Mouse (Mus musculus) neural tube, embryonic 13.5 days (tissue): ENCODE data around the gene Hdac7. TPM values are rescaled to one million over a fixed set of nuclear protein-coding genes. Genes with fewer than 3 reads are reported as not detected.

Experiments used
- ATAC-seq: fragments of 200-750 bp; cut with Nextera tagmentation; 2 replicates; pipeline ENCODE4 v1.8.0; 2017; ENCODE audit warnings: low read depth, mild to moderate bottlenecking, moderate TSS enrichment, moderate library complexity
- H3K27ac ChIP-seq: fragments of 300-500 bp; sonication (generic); replicated peaks from 2 replicates; pipeline ENCODE4 v1.5.1; 2015; ENCODE audit warnings: moderate library complexity, mild to moderate bottlenecking, inconsistent platforms
- H3K27me3 ChIP-seq: fragments of 300-500 bp; sonication (generic); 2 replicates; pipeline ENCODE4 v1.6.1; 2015; ENCODE audit warnings: mild to moderate bottlenecking, inconsistent platforms
- H3K36me3 ChIP-seq: fragments of 300-500 bp; sonication (generic); 2 replicates; pipeline ENCODE4 v1.6.1; 2015; ENCODE audit warnings: mild to moderate bottlenecking, inconsistent platforms
- H3K4me1 ChIP-seq: fragments of 300-500 bp; sonication (generic); replicated peaks from 2 replicates; pipeline ENCODE4 v1.6.1; 2015; ENCODE audit warnings: inconsistent platforms
- H3K4me2 ChIP-seq: fragments of 300-500 bp; sonication (generic); 2 replicates; pipeline ENCODE4 v1.6.1; 2015; ENCODE audit warnings: inconsistent platforms, mild to moderate bottlenecking, moderate library complexity
- H3K4me3 ChIP-seq: fragments of 300-500 bp; sonication (generic); 2 replicates; pipeline ENCODE4 v1.5.1; 2015; ENCODE audit warnings: mild to moderate bottlenecking, inconsistent platforms
- H3K9ac ChIP-seq: fragments of 300-500 bp; sonication (generic); 2 replicates; pipeline ENCODE4 v1.6.1; 2015; ENCODE audit warnings: moderate library complexity, mild to moderate bottlenecking, inconsistent platforms
- H3K9me3 ChIP-seq: fragments of 300-500 bp; sonication (generic); 2 replicates; pipeline ENCODE4 v1.6.1; 2016; ENCODE audit warnings: inconsistent platforms
- WGBS: fragments of 180-500 bp; shearing (Covaris S2); methylation state at CpG from one replicate; pipeline ENCODE4 v1.1.7; 2015; 5-methylcytosine and 5-hydroxymethylcytosine counted together
- polyA plus RNA-seq: library from polyadenylated mRNA; unstranded; fragments of >200 nt; fragmentation: Nextera tagmentation; extraction: Ambion mirVana; gene quantifications from 2 replicates; pipeline ENCODE4 v1.2.1, GENCODE M21; 2015

The Hdac7 gene
- polyA plus RNA-seq, 1 experiment from 2014 or later = 24.9 TPM

GRCm38 (mm10) chr15:97808532-97808931 is 35.8 kb downstream of the Hdac7 start:
- Histone ChIP-seq H3K9ac (no peak overlapping the region), H3K4me3 (no peak overlapping the region), H3K9me3 (no peaks in the 10 kb centered on the region), H3K27me3 (no peaks in the 10 kb centered on the region), H3K4me2 (no peak overlapping the region), H3K4me1 (peaks cover 26% of the 10 kb centered on the region), H3K27ac (no peak overlapping the region), H3K36me3 (peaks cover 56% of the 10 kb centered on the region)
- no peak for ATAC-seq
- WGBS = 87% methylated on average over 14 of the region's 14 CpGs

DNA sequence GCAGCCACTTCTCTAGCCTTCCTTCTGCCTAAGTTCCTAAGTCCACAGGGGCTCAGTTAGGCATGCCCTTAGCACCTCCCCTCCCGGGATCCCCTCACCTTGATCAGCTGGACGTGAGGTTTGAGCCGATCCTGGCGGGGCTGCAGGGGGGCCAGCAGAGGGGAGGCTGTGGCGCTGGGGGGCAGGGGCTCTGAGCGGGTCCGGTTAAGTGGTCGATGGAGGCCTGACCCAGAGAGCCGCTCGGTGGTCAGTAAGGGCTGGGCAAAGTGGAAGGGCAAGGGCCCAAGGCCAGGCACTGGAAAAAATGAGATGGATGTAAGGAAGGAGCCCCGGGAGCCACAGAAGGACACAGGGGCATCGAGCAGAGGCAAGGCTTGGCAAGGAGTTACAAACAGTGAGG is 36.4 kb downstream of the Hdac7 start:
- peaks cover 56% of the 10 kb centered on the region for H3K36me3 ChIP-seq
- WGBS = 84% methylated on average over 12 of the region's 12 CpGs

DNA sequence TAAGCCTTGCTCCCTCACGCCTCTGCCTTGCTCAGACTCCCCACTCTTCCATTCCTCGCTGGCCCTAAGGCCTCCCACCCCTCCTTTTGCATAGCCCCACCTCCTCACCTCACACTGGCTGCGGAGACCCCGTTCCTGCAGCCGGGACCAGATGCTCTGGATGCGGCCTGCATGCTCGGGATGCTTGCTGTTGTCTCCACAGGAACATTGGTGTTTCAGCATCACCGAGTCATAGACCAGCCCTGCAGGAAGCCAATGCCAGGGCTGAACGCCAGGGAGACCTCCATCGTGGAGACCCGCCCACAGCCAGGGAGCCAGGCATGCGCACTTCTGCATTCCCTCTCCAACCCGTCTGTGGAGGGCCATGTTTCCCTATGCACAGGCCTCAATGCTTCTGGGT is 41.7 kb downstream of the Hdac7 start:
- H3K36me3 ChIP-seq = peaks cover 70% of the 10 kb centered on the region
- H3K9me3 ChIP-seq = no peaks in the 10 kb centered on the region
- H3K4me1 ChIP-seq = peaks cover 31% of the 10 kb centered on the region
- peak overlapping the region; percentile 19 for H3K4me3 ChIP-seq
- peak overlapping the region; percentile 44 for H3K4me2 ChIP-seq
- peak overlapping the region; percentile 56; the same call in 1 of the 2 replicates for H3K9ac ChIP-seq
- WGBS = 11% methylated on average over 13 of the region's 13 CpGs
- no peaks in the 10 kb centered on the region for H3K27me3 ChIP-seq
- peak overlapping the region; percentile 69 for H3K27ac ChIP-seq
- peak; percentile 72 for ATAC-seq

More for the DNA sequence above, 36.4 kb downstream of the Hdac7 start:
- Histone ChIP-seq H3K4me3 (no peak overlapping the region), H3K9me3 (no peaks in the 10 kb centered on the region), H3K9ac (no peak overlapping the region), H3K27ac (no peak overlapping the region), H3K4me2 (no peak overlapping the region), H3K4me1 (peaks cover 21% of the 10 kb centered on the region), H3K27me3 (no peaks in the 10 kb centered on the region)
- no peak for ATAC-seq

DNA sequence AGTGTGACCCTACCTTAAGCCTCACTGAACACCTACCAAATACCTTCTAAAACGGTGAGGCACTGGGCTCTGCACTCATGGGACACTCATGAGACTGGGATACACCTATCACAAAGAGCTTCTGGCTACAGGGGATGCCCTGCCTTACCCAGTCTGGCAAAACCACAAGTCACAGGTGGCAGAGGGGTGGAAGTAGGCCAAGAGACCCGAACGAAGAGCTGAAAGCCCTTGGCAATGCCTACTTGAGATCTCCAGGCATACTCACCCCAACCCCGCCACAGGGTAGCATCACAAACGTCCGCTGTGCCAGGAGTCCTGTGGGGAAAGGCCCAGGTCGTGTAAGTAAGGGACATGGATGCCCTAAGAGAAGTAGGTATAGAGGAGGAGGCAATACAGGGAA is 42.5 kb downstream of the Hdac7 start:
- no peak for ATAC-seq
- 80% methylated on average over 7 of the region's 7 CpGs for WGBS
- Histone ChIP-seq H3K4me3 (no peak overlapping the region), H3K27ac (no peak overlapping the region), H3K4me2 (peak overlapping the region; percentile 44; the same call in 1 of the 2 replicates), H3K4me1 (peaks cover 31% of the 10 kb centered on the region), H3K9ac (peak overlapping the region; percentile 56; the same call in 1 of the 2 replicates), H3K9me3 (no peaks in the 10 kb centered on the region), H3K27me3 (no peaks in the 10 kb centered on the region), H3K36me3 (peaks cover 70% of the 10 kb centered on the region)

- H3K27ac ChIP-seq = no peak overlapping the region
- peaks cover 71% of the 10 kb centered on the region for H3K36me3 ChIP-seq
- ATAC-seq = no peak
- 90% methylated on average over 13 of the region's 13 CpGs for whole genome bisulfite sequencing
- H3K4me3 ChIP-seq = no peak overlapping the region
- no peaks in the 10 kb centered on the region for H3K27me3 ChIP-seq
- no peak overlapping the region for H3K4me2 ChIP-seq
- H3K9ac ChIP-seq = no peak overlapping the region
- no peaks in the 10 kb centered on the region for H3K9me3 ChIP-seq
- peaks cover 31% of the 10 kb centered on the region for H3K4me1 ChIP-seq
These were observed 43.4 kb downstream of the Hdac7 start for GRCm38 (mm10) chr15:97800853-97801252.

GRCm38 (mm10) chr15:97799446-97799845 is 44.9 kb downstream of the Hdac7 start:
- 86% methylated on average over 11 of the region's 11 CpGs for WGBS
- no peak overlapping the region for H3K27ac ChIP-seq
- no peaks in the 10 kb centered on the region for H3K9me3 ChIP-seq
- no peak overlapping the region for H3K4me3 ChIP-seq
- peaks cover 31% of the 10 kb centered on the region for H3K4me1 ChIP-seq
- peak overlapping the region; percentile 22; the same call in 1 of the 2 replicates for H3K9ac ChIP-seq
- H3K4me2 ChIP-seq = no peak overlapping the region
- peaks cover 77% of the 10 kb centered on the region for H3K36me3 ChIP-seq
- no peak for ATAC-seq
- H3K27me3 ChIP-seq = no peaks in the 10 kb centered on the region

DNA sequence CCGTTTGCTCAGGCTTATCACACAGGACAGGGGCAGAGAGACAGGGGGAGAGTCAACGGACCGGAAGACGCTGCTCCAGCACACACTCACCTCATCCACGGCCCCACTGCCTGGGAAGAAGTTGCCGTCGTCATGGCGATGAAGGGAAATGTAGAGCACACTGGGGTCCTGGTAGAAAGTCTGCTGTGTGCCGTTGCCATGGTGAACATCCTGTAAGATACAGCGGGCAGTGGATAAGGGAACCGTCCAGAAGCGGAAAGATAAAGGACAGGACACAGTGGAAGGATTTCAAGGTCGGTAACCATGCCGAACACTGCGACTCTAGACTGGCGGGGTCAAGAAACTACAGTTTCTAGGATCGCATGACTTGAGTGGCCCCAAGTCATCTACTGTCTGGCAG is 46.2 kb downstream of the Hdac7 start:
- Histone ChIP-seq H3K4me1 (peaks cover 31% of the 10 kb centered on the region), H3K9ac (0 out of 2 replicates have a peak overlapping the region, but pooled peaks have one; percentile 8), H3K9me3 (no peaks in the 10 kb centered on the region), H3K36me3 (peaks cover 90% of the 10 kb centered on the region), H3K4me2 (no peak overlapping the region), H3K27ac (peak overlapping the region; percentile 38; the same call in 1 of the 2 replicates), H3K4me3 (no peak overlapping the region), H3K27me3 (no peaks in the 10 kb centered on the region)
- 19% methylated on average over 17 of the region's 17 CpGs for WGBS
- ATAC-seq = peak; percentile 52; the same call in 1 of the 2 replicates

- peaks cover 99% of the 10 kb centered on the region for H3K36me3 ChIP-seq
- H3K27me3 ChIP-seq = no peaks in the 10 kb centered on the region
- H3K4me1 ChIP-seq = peaks cover 19% of the 10 kb centered on the region
- H3K4me3 ChIP-seq = no peak overlapping the region
- ATAC-seq = no peak
- no peak overlapping the region for H3K9ac ChIP-seq
- no peaks in the 10 kb centered on the region for H3K9me3 ChIP-seq
- H3K4me2 ChIP-seq = no peak overlapping the region
- H3K27ac ChIP-seq = no peak overlapping the region
- WGBS = 96% methylated on average over 17 of the region's 17 CpGs
These were observed 47.5 kb downstream of the Hdac7 start for GRCm38 (mm10) chr15:97796674-97797310.

DNA sequence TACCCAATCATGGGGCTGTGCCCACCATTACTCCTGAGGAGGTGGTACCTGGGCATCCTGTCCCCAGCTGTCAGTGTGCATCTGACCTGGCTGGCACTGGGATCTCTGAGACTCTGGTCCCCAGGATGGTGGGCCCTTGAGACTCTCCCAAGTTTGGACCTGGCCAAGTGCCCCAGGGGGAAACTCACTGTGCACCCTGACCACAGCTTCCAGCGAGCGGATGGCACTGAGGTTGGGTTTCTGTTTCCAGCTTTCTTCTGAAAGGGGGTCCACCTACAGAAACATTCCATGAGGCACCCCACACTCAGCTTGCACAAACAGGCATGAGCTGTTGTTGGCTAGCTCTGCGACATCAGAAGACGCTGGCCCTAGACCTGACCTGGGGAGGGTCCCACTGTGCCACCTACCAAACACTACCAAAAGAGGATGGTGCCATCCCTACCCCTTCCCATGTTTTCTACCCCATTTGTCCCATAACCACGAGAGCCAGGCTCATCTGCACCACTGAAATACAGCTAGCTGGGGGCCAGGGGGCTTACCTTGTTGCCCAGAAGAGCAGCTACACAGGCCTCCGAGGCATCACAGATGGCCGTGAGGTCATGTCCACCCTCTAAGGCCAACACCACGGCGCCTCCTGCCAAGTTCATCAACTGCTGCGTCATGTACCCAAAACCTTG is 48.6 kb downstream of the Hdac7 start:
- Histone ChIP-seq H3K27ac (no peak overlapping the region), H3K4me1 (peaks cover 18% of the 10 kb centered on the region), H3K4me3 (no peak overlapping the region), H3K4me2 (no peak overlapping the region), H3K9me3 (no peaks in the 10 kb centered on the region), H3K9ac (no peak overlapping the region), H3K36me3 (peaks cover 99% of the 10 kb centered on the region), H3K27me3 (no peaks in the 10 kb centered on the region)
- no peak for ATAC-seq
- WGBS = 95% methylated on average over 10 of the region's 10 CpGs

DNA sequence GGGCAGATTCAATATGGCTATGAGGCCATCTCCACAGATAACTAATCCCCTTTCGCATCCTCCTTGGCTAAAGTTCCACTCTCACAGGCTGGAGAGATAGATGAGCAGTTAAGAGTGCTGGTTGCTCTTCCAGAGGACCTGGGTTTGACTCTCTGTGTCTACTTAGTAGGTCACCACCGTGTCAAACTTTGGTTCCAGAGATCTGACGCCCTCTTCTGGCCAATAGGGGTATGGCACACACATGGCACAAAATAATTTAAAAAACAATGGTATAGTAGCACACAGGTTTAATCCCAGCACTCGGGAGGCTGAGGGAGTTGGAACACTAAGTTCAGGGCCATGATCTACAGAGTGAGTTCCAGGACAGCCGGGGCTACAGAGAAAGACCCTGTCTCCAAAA is 50.0 kb downstream of the Hdac7 start:
- no peak overlapping the region for H3K4me3 ChIP-seq
- H3K27me3 ChIP-seq = no peaks in the 10 kb centered on the region
- no peak overlapping the region for H3K27ac ChIP-seq
- peaks cover 86% of the 10 kb centered on the region for H3K36me3 ChIP-seq
- no peak overlapping the region for H3K4me2 ChIP-seq
- no peak for ATAC-seq
- 72% methylated on average over 5 of the region's 5 CpGs for WGBS
- H3K9ac ChIP-seq = no peak overlapping the region
- no peaks in the 10 kb centered on the region for H3K9me3 ChIP-seq
- peaks cover 16% of the 10 kb centered on the region for H3K4me1 ChIP-seq

- WGBS = 92% methylated on average over 18 of the region's 18 CpGs
- no peak for ATAC-seq
- Histone ChIP-seq H3K9ac (no peak overlapping the region), H3K4me1 (peaks cover 15% of the 10 kb centered on the region), H3K9me3 (no peaks in the 10 kb centered on the region), H3K36me3 (peaks cover 79% of the 10 kb centered on the region), H3K4me2 (no peak overlapping the region), H3K27me3 (no peaks in the 10 kb centered on the region), H3K4me3 (no peak overlapping the region), H3K27ac (no peak overlapping the region)
These were observed 50.7 kb downstream of the Hdac7 start for GRCm38 (mm10) chr15:97793386-97794153.

DNA sequence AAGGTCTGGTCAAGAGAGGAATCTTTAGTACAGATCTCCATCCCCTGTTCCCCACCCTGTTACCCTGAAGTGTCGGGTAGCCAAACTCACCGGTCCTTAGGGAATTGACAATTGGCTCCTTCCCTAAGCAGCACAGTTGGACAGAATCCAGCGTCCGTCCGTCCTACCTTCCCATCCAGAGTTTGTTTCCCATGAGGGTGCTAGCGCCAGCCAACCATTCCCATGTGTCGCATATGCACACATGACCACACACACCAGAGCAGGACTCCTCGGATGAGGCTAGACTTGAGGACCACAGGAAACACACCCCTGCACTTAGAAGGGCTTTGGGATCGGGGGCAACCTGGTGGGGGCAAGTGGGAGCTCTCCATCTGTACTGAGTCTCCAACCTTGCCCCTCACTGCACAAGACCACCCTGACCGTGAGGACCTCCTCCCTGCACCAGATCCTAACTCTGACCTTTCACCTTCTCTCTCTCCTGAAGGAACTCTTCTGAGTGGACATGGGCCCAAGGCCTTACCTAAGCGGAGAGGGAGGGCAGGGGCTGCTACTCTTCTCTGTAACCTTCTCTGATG is 53.1 kb downstream of the Hdac7 start:
- no peak overlapping the region for H3K4me3 ChIP-seq
- ATAC-seq = no peak
- H3K27ac ChIP-seq = no peak overlapping the region
- H3K27me3 ChIP-seq = no peaks in the 10 kb centered on the region
- H3K4me1 ChIP-seq = peaks cover 18% of the 10 kb centered on the region
- H3K9me3 ChIP-seq = no peaks in the 10 kb centered on the region
- no peak overlapping the region for H3K4me2 ChIP-seq
- H3K36me3 ChIP-seq = peaks cover 57% of the 10 kb centered on the region
- no peak overlapping the region for H3K9ac ChIP-seq
- 88% methylated on average over 11 of the region's 11 CpGs for WGBS
